Mouse (Mus musculus): ENCODE data around the gene Sh3pxd2a.

The Sh3pxd2a gene

DNA sequence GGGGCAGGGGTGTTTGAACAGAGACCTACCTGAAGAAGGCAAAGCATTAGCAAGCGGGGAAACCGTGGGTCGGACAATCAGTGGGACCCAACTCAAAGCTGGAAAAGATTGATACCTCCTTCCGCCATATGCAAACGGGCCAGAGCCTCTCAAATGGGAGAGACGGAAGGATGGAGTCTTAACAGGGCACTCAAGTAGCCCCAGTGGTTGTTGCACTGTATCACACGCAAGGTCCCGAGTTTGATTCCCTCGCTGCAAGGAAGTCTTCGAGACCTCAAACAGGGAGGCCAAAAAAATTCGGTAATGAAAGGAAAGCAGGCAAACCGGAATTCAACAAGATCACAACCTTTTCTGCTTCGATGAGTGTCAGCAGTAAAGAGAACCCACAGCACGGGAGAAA is 29.5 kb downstream of the Sh3pxd2a start:
- DNase-seq = no peak

DNA sequence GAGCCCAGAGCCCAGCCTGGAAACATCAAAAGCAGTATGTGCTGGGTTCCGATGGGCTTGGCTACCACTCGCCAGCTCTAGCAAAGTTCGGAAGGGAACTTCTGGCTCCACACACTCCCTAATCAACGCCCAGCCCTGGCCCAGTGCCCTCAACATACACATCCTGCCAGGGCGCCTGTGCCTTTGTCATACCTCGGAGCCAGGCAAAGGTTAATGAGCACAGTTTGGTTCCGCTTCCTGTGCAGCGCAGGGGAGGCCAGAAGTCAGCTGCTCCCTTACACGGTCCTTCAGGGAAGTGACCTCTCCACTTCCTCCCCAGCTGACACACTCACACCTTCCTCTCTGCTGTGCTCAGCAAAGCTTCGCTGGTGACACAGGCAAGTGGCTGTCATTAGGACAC is 31.9 kb downstream of the Sh3pxd2a start:
- DNase-seq = no peak

DNA sequence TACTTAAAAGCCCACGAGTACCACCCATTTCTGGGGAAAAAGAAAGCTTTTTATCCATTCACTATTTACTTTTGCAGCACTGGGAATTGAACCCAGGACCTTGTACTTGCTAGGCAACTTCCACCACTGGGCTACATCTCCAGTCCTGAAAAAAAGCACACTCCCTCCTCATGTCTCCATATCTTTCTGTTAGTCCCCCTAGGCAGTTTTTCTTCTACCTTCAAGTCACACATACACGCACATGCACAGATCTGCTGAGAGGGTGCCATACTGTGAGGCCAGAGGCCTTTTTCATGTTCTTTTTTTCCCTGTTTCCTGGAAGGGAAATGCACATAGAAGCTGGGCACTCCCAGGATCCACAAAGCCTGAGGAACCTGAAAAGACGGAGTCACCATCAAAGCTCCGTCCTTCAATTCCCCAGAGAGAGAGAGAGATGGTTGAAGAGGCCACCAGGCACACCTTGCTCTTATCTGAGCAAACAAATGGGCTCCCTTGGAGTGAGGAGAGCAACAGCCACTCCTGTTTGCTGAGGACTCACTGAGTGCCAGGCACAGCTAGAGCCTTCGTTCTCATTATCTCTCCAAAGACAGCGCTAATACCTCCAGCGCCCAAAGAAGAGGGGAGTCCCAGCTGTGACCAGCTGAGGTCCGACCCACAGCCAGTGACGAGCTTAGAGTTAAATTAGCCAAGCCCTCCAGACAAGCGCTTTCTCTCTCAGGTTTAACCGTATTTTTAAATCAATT is 32.8 kb downstream of the Sh3pxd2a start:
- no peak for DNase-seq

DNA sequence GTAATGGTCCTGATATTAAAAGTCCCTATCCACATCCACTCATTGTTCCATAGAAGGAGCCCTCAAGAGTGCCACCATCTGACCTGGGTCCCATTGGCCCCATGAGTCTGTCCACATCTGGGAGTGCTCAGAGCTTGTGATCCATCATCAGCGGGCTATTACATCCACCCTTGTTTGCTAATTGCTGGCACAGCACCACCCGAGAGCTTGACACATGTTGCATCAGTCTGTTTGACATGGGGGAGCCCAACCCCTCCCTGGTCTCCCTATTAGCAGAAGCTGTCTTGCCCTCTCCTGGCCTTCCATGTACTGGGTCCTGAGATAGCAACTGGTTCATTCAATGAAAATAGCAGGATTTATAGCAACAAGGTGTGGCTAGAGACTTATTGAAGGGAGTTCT is 34.0 kb downstream of the Sh3pxd2a start:
- DNase-seq = no peak

DNA sequence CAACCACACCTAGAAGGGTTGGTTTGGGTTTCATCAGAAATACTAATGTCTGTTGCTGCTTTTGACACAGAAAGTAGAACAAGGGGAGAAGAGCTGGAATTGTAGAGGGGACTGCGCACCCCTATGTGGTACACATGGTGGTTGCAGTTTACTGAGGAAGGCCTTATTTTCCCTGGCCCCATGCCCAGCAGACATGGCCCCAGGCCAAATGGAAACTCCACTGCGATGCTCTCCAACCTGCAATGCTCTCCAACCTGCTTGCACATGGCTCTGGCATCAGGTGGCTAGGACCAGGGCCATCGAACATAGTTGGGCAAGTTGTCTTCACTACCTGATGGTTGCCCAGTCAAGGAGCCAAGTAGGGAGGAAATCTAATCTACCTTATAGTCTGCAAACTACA is 35.0 kb downstream of the Sh3pxd2a start:
- no peak for DNase-seq

DNA sequence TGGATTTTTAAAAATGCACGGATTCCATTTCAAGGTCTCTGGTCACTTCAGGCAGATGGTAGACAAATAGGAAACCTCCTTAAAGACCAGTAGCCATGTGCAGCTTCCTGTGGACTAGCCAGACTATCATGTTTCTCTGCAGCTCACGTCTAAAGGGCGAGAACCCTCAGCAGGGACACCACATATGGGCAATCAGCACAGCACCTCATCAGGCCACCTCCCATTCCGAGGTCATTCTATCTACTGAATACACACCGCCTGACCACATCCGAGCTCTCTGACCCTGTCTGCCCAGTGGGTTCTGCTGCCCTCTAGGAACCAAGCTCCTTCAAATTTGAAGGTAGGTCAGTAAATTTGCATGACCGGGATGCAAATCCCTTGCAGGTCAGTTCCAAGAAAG is 35.4 kb downstream of the Sh3pxd2a start:
- no peak for DNase-seq

DNA sequence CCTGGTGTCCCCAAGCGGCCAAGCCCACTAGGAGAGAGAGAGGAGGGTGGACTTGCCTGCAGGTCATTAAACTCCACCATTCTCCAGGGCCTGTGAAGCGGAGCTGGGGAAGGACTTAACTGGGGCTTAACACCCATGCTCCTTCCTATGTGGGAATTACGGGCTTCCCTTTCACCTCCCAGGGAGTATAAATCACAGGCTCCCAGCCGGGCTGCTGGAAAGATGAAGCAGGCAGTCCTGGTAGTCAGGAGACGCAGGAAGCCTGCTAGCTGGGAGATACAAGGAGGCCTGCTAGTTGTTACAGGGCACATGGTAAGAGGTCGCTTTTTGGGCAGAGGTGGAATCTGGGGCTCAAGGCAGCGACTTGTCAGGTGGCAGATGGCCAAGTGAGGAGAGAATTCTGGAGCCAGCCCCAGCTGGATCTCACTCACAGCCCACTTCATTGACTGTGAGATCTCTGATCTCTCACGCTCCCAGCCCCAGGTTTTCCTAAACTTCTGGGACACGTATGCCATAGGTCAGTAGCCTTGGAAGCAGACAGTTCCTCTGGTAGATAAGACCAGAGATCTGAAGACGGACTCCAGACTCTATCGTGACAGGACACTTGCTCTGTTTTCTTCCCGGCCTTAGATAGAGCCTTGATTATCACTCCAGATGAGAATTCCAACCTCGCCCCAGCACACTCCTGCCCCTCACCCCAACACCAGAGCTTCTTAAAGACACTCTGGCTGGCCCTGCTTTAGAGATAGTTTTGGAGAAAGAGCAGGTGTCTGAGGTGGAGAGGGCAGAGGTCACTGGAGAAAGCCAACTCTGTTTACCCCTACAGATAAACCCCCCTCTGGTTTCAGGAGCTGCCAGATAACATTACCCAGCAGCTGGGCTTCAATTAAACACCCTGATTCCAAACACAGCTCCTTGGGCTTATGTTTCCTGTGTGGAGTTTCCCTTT is 36.1 kb downstream of the Sh3pxd2a start:
- no peak for DNase-seq

DNA sequence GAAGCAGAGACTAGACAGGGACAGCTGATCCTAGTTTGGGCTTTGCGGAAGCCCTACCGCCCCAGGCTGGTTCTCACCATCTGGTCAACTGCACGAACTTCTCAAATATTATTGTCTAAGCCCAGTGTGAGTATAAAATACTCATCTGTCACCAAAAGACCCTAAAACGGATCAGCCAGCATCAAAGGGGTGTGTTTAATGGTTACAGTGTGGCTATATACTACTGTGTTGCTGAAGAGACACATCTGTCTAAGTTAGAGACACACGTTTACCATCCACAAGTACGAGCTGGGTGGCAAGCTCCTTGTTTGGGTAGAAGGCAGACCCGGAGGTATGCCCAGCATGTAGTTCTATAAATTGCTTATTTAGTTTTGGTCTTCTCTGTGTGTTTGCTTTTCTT is 40.6 kb downstream of the Sh3pxd2a start:
- no peak for DNase-seq

DNA sequence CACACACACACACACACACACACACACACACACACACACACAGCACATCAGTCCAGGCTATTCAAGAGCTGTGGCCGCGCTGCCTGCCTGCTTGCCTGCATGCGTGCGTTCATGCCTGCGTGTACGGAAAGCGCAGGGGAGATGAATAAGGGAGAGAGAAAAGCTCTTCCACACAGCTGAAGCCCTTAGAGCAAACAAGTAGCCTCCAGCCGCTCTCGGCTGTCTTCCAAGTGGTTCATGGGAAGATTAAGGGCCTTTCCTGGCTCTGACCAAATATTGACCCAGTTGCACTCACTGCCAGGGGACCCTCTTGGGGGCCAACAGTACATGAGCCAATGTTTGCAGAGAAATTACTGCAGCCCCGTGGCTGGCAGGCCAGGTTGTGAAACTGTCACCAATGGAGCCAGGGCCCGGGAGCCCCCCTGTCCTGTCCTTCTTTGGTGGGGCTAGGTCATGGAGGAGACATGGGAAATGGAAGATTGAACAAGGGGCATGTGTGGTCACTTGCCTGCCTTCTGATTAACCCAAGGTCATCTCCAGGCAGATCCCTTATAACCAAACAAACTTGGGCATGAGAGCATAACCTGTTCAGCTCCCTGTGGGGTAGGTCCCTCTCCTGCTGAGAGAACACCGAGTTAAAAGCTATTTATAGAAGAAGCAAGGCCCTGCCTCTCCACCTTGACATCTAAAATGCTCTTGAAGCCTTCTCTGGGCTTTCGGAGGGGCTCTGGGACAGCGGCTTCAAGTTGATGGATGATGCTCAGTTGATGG is 42.9 kb downstream of the Sh3pxd2a start:
- DNase-seq = peak; percentile 58

DNA sequence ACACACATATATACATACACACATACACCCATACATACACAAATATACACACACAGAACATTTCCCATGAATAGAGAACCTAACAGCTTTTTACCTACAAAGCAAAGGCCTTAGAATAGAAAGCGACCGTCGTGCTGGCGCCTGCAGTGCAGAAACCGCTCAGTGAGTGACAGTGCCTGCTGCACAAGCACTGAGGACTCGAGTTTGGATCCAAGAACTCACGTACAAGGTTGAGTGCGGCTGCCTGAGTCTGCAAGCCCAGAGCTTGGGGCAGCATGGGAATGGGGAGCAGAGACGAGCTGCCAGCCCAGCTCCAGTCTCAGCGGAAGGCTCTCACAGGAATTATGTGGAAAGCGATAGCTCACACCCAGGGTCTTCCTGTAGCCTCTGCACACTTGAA is 43.7 kb downstream of the Sh3pxd2a start:
- DNase-seq = no peak

DNA sequence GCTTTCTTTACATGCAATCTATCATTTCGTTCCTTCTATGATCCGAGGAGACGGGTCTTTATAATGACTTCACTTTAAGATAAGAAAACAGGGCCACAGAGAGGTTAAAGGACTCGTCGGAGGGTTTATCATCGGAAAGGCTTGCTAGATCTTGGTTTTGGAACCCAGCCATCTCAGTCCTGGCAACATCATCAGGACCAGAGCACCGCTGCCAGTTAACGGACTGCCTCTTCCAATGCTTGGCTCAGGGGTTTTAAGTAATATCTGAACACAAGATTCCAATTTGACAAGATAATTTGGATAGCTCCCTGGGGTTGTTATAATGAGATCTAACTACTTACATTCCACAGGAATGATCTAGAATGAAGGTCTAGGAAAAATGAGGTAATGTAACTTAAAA is 45.0 kb downstream of the Sh3pxd2a start:
- DNase-seq = no peak

DNA sequence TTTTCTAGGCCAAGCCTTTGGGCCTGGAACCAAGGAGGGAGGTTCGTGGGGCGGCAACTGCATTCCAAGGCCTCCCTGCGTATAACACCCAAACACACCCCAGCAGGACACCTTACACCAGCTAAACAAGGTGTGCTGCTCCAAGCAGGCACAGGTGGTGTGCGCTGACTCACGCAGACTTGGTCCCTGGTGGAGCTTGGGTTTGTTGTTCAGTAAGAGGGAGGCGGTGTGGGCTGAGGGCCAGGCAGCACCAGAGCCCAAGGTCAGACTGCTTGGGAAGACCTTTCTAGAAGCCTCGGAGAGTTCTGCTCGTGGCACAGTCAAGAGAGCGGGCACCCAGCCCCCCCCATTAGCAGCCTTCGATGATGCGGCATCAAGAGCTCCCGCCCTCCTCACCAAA is 48.0 kb downstream of the Sh3pxd2a start:
- peak; percentile 52 for DNase-seq

DNA sequence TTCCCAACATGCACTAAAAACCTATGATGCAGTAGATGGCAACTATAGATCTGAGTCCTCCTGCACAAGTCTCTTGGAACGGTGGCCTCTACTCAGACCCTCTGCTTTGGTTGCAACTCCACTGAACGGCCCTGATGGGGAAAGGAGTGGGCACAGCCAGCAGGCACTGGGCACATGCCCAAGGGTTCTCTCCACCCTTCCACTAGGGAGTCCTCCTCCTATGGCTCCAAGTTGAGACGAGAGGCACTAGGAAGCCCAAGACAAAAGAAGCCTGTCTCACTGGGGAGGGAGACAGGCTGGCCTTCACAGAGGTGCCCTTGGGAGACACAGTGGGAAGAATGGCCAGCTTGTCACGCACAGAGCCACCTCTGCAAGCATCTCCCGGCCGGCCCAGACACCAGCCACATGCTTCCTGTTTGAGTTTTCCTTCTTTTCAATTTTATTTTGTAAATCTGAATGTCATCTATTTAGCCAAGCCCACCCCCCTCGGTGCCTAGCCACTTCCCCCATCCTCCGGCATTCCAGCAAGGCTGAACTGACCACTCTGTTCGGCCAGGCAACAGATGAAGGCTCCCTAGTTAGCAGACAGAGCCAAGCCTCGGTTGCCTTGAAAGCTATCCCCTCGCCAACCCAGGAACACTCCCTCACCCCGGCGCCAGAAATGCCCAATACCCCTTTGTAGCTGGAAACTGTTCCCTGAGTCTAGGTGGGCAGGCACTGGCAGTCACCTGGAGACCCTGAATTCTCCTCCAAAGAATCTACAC is 49.9 kb downstream of the Sh3pxd2a start:
- DNase-seq = no peak

DNA sequence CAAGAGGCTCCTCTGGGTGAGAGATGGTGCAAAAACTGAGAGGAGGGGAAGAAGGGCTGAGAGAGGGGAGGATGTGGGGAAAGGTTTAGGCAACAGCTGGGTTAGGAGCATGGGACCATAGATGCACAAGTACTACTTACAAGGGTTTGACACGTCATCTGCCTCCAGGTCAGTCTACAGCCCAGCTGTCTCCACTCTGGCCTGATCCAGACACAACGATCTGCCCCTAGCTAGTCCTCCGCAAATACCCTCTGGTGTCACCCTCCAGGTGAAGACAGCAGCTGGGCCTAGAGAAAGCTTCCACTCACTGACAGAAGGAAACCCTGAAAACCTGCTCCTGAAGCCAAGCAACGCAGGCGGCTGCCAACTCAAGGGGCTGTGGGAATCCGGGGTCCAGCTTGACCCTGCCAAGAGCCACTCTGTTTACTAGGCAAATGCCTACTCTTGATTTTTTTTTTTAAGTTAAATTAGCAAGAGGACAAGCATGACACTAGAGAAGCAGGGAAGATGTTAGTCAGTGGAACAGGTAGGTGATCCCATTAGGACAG is 50.7 kb downstream of the Sh3pxd2a start:
- DNase-seq = no peak

DNA sequence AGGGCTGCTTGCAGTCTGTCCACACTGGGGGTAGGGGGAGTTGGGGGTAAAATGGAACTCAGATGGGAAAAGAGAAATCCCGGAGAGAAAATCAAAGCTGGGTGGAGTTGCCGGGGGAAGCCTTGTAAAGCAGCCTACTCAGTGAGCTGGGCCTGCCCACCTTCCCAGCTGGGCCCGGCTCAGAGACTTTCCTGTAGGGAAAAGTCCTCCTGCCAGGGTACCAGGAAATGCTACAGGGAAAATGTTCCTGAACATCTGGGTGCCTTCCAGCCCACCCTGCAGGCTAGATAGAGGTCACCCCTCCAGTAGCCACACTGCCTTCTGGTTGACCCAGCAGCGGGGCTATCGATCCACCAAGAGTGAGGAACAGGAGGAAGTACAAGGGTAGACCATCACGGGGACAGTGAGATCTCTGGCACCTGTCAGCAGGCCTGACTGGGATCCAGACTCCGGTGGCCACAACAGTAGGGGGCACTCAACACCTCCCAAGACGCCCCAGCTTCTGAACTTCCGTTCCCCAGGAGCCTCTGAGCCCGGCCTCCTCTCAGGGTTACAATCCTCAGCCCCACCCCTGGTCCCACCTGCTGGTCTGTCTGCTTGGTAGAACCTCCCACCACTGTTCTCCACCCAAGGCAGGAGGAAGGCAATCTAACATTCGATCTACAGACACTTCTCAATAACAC is 51.5 kb downstream of the Sh3pxd2a start:
- no peak for DNase-seq

DNA sequence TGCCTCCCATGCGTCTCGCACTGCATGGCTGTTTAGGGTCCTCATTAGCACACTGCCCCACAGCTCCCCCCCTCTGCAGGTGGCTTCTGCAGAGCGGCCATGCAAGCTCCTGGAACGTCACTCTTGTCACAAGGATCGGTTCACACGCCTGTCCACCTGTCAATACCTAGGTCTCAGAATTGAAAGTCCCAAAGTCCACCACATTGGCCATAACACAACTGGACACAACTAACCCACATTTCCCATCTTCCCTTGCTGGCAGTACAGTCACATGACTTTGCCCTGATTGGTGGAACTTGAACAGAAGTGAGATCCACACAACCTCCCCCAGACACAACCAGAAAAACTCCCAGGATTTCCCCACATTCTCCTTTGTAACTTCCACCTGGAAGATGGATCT is 53.9 kb downstream of the Sh3pxd2a start:
- DNase-seq = no peak

DNA sequence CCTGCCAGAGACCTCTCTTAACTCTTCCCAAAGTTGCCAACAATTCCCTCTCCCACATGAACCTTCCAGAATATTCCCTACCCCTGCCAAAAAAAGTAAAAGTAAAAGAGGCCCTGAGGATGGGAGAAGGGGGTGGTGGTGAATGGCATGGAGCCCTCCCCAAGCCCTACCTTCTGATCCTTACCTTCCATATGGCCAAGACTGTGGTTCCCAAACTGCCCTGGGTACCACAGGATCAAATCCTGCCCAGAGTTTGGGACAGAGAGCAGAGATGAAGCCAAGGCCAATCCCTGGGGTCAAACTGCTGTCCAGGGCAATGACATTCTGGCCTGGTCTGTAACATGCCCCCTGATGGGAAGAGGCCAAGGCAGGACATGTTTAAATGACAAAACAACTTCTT is 55.1 kb downstream of the Sh3pxd2a start:
- DNase-seq = no peak

DNA sequence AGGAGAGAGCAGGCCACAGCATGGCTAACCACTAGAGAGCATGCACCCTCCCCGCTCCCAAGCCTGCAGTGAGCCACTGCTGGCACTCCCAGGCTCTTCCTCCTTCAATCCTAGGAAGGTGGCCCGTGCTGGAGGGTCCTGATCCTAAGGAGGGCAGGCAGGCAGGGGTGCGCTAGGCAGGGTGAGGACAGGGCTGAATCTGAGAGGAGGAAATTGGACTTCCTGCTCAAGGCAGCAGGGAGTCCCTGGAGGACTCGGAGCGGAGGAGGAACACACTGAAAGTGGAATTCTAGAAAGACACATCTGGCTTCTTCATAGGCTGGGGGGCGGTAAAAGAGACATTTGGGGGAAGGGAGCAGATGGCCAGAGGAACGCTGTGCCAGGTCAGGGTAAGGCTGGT is 55.5 kb downstream of the Sh3pxd2a start:
- DNase-seq = no peak

DNA sequence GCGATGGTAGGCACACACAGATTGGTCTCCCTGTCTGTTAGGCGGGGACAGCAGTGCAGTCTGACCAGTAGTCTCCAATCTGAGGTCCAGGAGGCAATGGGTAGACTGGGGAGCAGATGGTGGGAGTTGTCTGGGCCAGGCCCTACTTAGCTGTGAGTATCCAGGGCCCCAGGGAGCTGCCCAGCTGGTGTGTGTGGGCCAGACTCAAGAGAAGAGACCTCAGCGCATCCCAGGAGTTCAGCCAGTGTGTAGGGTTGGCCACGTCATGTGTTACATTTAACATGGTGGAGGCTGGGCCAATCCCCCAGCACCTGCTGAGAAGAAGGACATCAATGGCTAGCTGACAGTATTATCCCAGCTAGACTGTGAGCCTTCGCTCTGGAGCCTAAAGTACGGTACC is 56.9 kb downstream of the Sh3pxd2a start:
- DNase-seq = no peak

DNA sequence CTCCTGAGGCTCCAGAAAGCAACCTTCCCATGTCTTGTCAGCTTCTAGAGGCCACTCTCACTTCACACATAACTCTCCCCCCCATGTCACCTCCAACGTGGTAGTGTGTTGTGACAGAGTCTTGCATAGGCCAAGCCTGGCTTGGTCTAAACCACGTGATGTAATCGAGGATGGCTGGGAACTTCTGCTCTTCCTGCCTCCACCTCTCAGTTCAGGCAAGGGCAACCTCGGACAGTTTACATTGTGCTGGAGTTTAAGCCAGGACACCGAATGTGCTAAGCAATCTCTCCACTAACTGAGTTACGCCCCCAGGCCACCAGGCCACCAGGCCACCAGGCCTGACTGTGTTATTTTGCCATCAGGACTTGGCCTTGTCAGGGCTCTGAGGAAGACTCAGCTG is 57.7 kb downstream of the Sh3pxd2a start:
- no peak for DNase-seq

DNA sequence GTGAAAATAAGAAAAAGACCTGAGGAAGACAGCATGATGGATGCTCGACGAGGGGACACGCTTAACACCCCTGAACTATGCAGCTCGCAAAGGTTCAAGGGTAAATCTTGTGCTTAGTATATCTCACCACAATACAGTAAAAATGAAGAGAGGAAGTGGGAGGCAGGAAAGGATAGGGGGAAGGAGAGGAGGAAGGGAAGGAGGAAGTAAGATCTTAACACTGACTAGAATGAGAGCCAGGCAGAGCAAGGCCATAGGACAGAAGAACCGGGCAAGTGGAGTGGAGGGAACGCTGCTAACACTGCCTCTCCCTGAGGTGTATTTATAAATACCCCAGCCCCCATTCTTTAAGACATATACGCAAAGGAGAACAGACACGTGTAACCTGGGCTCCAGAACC is 58.7 kb downstream of the Sh3pxd2a start:
- DNase-seq = no peak
